Mouse (Mus musculus) ES-Bruce4 (cell line): ENCODE results near the gene Hace1. TPM values are rescaled to one million over a fixed set of nuclear protein-coding genes. Genes with fewer than 3 reads are reported as not detected.

Experiments
- H3K27ac ChIP-seq: 2 replicates; pipeline ENCODE4 v1.5.1; 2012; ENCODE audit warnings: low read length, inconsistent platforms; ENCODE audit not compliant: insufficient read depth
- H3K27me3 ChIP-seq: 2 replicates; pipeline ENCODE4 v1.6.1; 2012; ENCODE audit warnings: mild to moderate bottlenecking, low read length, inconsistent platforms; ENCODE audit not compliant: control insufficient read depth, poor library complexity, insufficient read depth, severe bottlenecking
- H3K36me3 ChIP-seq: 2 replicates; pipeline ENCODE4 v1.6.1; 2012; ENCODE audit warnings: inconsistent platforms, mild to moderate bottlenecking, low read length, moderate library complexity; ENCODE audit not compliant: control insufficient read depth, poor library complexity, insufficient read depth, severe bottlenecking
- H3K4me1 ChIP-seq: one replicate; pipeline ENCODE4 v1.8.1; 2011; ENCODE audit warnings: low read length; ENCODE audit not compliant: control insufficient read depth, insufficient read depth
- H3K4me3 ChIP-seq: 2 replicates; pipeline ENCODE4 v1.5.1; 2011; ENCODE audit warnings: low read depth, mild to moderate bottlenecking, low read length
- H3K9ac ChIP-seq: 2 replicates; pipeline ENCODE4 v1.6.1; 2012; ENCODE audit warnings: low read depth, mild to moderate bottlenecking, inconsistent platforms; ENCODE audit not compliant: poor library complexity, severe bottlenecking
- H3K9me3 ChIP-seq: replicated peaks from 2 replicates; pipeline ENCODE4 v1.6.1; 2012; ENCODE audit warnings: mild to moderate bottlenecking, low read length, inconsistent platforms; ENCODE audit not compliant: control insufficient read depth, poor library complexity, insufficient read depth, severe bottlenecking
- CTCF ChIP-seq: IDR thresholded peaks from one replicate; pipeline ENCODE4 v1.8.1; 2011; ENCODE audit warnings: low read depth, low read length
- EP300 ChIP-seq: IDR thresholded peaks from 2 replicates; pipeline ENCODE4 v1.6.1; 2011; ENCODE audit warnings: low read depth, low read length; ENCODE audit not compliant: insufficient read depth
- POLR2A ChIP-seq: IDR thresholded peaks from one replicate; pipeline ENCODE4 v1.8.1; 2011; ENCODE audit warnings: low read length; ENCODE audit not compliant: insufficient read depth
- polyA plus RNA-seq: library from polyadenylated mRNA; stranded (reverse); fragments of >200 nt; gene quantifications from 2 replicates; pipeline ENCODE4 v1.2.4, GENCODE M21; 2011; ENCODE audit warnings: low read depth; ENCODE audit not compliant: missing spikeins, insufficient read depth, insufficient read length

The Hace1 gene
- polyA plus RNA-seq, 1 experiment = 25.5 TPM

GRCm38 (mm10) chr10:45710848-45711247 is 133.2 kb downstream of the Hace1 start:
- no peak overlapping the region for H3K27ac ChIP-seq
- no peaks in the 10 kb centered on the region for H3K27me3 ChIP-seq
- no peaks in the 10 kb centered on the region for H3K36me3 ChIP-seq
- H3K4me1 ChIP-seq = no peaks in the 10 kb centered on the region
- H3K9me3 ChIP-seq = no peaks in the 10 kb centered on the region
- H3K9ac ChIP-seq = no peak overlapping the region
- TF ChIP-seq EP300 = no peak
- no peak for TF ChIP-seq POLR2A
- no peak for TF ChIP-seq CTCF
- H3K4me3 ChIP-seq = no peak overlapping the region

- H3K9ac ChIP-seq = no peak overlapping the region
- H3K36me3 ChIP-seq = no peaks in the 10 kb centered on the region
- TF ChIP-seq EP300 (no peak), POLR2A (no peak), CTCF (no peak)
Measured at GRCm38 (mm10) chr10:45711348-45711747, 133.7 kb downstream of the Hace1 start.

More at GRCm38 (mm10) chr10:45711348-45711747, 133.7 kb downstream of the Hace1 start:
- Histone ChIP-seq H3K4me3 (no peak overlapping the region), H3K27ac (no peak overlapping the region), H3K4me1 (no peaks in the 10 kb centered on the region), H3K9me3 (no peaks in the 10 kb centered on the region), H3K27me3 (no peaks in the 10 kb centered on the region)

Other genes with a start within 250 kb of the Hace1 start
- 0.78 and 1.1 TPM in 2 replicates for gene Bves, start 242.1 kb upstream of the Hace1 start, polyA plus RNA-seq
- gene Lin28b, start 91.4 kb upstream of the Hace1 start, polyA plus RNA-seq = 24.1 and 26.8 TPM in 2 replicates